Mouse (Mus musculus) stomach, postnatal 0 days (tissue): ENCODE results near the gene Cpxm1. TPM values are rescaled to one million over a fixed set of nuclear protein-coding genes. Genes with fewer than 3 reads are reported as not detected.

Experiments
- ATAC-seq: fragments of 200-750 bp; cut with Nextera tagmentation; 2 replicates; pipeline ENCODE4 v1.8.0; 2017; ENCODE audit not compliant: low FRiP score, low TSS enrichment
- DNase-seq: peaks from one replicate; pipeline ENCODE4 v3.0.0-alpha.2; 2016; ENCODE audit warnings: low spot score
- H3K27ac ChIP-seq: fragments of 300-500 bp; sonication (generic); replicated peaks from 2 replicates; pipeline ENCODE4 v1.5.1; 2014; ENCODE audit warnings: mild to moderate bottlenecking, control low read depth
- H3K27me3 ChIP-seq: fragments of 300-500 bp; sonication (generic); 2 replicates; pipeline ENCODE4 v1.6.1; 2014; ENCODE audit warnings: low read length; ENCODE audit not compliant: control insufficient read depth, insufficient read depth
- H3K36me3 ChIP-seq: fragments of 300-500 bp; sonication (generic); 2 replicates; pipeline ENCODE4 v1.6.1; 2014; ENCODE audit warnings: low read length, mixed read lengths; ENCODE audit not compliant: control insufficient read depth, insufficient read depth
- H3K4me1 ChIP-seq: fragments of 300-500 bp; sonication (generic); replicated peaks from 2 replicates; pipeline ENCODE4 v1.6.1; 2014; ENCODE audit warnings: antibody characterized with exemption; ENCODE audit not compliant: control insufficient read depth, insufficient read depth
- H3K4me2 ChIP-seq: fragments of 300-500 bp; sonication (generic); replicated peaks from 2 replicates; pipeline ENCODE4 v1.6.1; 2014; ENCODE audit warnings: low read depth, mild to moderate bottlenecking, control low read depth, moderate library complexity
- H3K4me3 ChIP-seq: fragments of 300-500 bp; sonication (generic); 2 replicates; pipeline ENCODE4 v1.5.1; 2014; ENCODE audit warnings: low read depth, low read length, control low read depth
- H3K9ac ChIP-seq: fragments of 300-500 bp; sonication (generic); 2 replicates; pipeline ENCODE4 v1.6.1; 2014; ENCODE audit warnings: mild to moderate bottlenecking, low read length, control low read depth, mixed read lengths
- H3K9me3 ChIP-seq: fragments of 300-500 bp; sonication (generic); 2 replicates; pipeline ENCODE4 v1.6.1; 2016; ENCODE audit warnings: low read length; ENCODE audit not compliant: control insufficient read depth
- CTCF ChIP-seq: IDR thresholded peaks from 2 replicates; pipeline ENCODE4 v1.5.1; 2016; ENCODE audit warnings: antibody characterized with exemption, low read depth, mild to moderate bottlenecking, moderate library complexity
- EP300 ChIP-seq: optimal IDR thresholded peaks from 2 replicates; pipeline ENCODE3; 2016; ENCODE audit warnings: antibody characterized with exemption
- WGBS: fragments of 180-500 bp; shearing (Covaris S2); extraction: QIAGEN DNeasy Blood & Tissue Kit; methylation state at CpG from one replicate; pipeline ENCODE4 v1.1.7; 2014; 5-methylcytosine and 5-hydroxymethylcytosine counted together
- polyA plus RNA-seq: library from polyadenylated mRNA; unstranded; fragments of >200 nt; fragmentation: Nextera tagmentation; extraction: Ambion mirVana; gene quantifications from 2 replicates; pipeline ENCODE4 v1.2.1, GENCODE M21; 2015

The Cpxm1 gene
- polyA plus RNA-seq, 1 experiment from 2014 or later = 14.6 TPM

- Histone ChIP-seq H3K4me1 (peaks cover 4% of the 10 kb centered on the region; the same call in 1 of the 2 replicates), H3K27ac (peak overlapping the region; percentile 92), H3K9me3 (no peaks in the 10 kb centered on the region), H3K36me3 (peaks cover 3% of the 10 kb centered on the region; the same call in 1 of the 2 replicates), H3K9ac (peak overlapping the region; percentile 88), H3K4me2 (peak overlapping the region; percentile 90), H3K4me3 (peak overlapping the region; percentile 81), H3K27me3 (no peaks in the 10 kb centered on the region)
- 14% methylated on average over 49 of the region's 49 CpGs for WGBS
- no peak for TF ChIP-seq CTCF
- no peak for TF ChIP-seq EP300
- DNase-seq = peak; percentile 79
- peak; percentile 67 for ATAC-seq
Measured at GRCm38 (mm10) chr2:130423397-130424125, 26.2 kb upstream of the Cpxm1 start.

- no peak for ATAC-seq
Measured at GRCm38 (mm10) chr2:130421781-130422620, 24.6 kb upstream of the Cpxm1 start.

GRCm38 (mm10) chr2:130414094-130414856, 16.9 kb upstream of the Cpxm1 start:
- peak; percentile 48 for TF ChIP-seq CTCF
- no peak for TF ChIP-seq EP300
- no peaks in the 10 kb centered on the region for H3K9me3 ChIP-seq
- no peak overlapping the region for H3K4me3 ChIP-seq
- DNase-seq (no peak), ATAC-seq (no peak)
- H3K9ac ChIP-seq = no peak overlapping the region
- WGBS = 72% methylated on average over 6 of the region's 6 CpGs
- H3K27ac ChIP-seq = no peak overlapping the region
- H3K4me2 ChIP-seq = no peak overlapping the region
- no peaks in the 10 kb centered on the region for H3K4me1 ChIP-seq
- no peaks in the 10 kb centered on the region for H3K27me3 ChIP-seq
- H3K36me3 ChIP-seq = peaks cover 3% of the 10 kb centered on the region; the same call in 1 of the 2 replicates

More at GRCm38 (mm10) chr2:130421781-130422620, 24.6 kb upstream of the Cpxm1 start:
- H3K9ac ChIP-seq = no peak overlapping the region
- WGBS = 93% methylated on average over 26 of the region's 26 CpGs
- H3K36me3 ChIP-seq = peaks cover 3% of the 10 kb centered on the region; the same call in 1 of the 2 replicates
- H3K4me1 ChIP-seq = peaks cover 4% of the 10 kb centered on the region; the same call in 1 of the 2 replicates
- H3K27me3 ChIP-seq = no peaks in the 10 kb centered on the region
- H3K4me2 ChIP-seq = no peak overlapping the region
- H3K27ac ChIP-seq = no peak overlapping the region
- no peak for TF ChIP-seq CTCF
- no peak for TF ChIP-seq EP300
- no peaks in the 10 kb centered on the region for H3K9me3 ChIP-seq
- no peak for DNase-seq
- no peak overlapping the region for H3K4me3 ChIP-seq

- no peak for DNase-seq
- 65% methylated on average over 3 of the region's 3 CpGs for WGBS
- H3K27ac ChIP-seq = no peak overlapping the region
- ATAC-seq = no peak
- no peak for TF ChIP-seq CTCF
- TF ChIP-seq EP300 = no peak
- no peak overlapping the region for H3K4me3 ChIP-seq
- no peaks in the 10 kb centered on the region for H3K9me3 ChIP-seq
- no peak overlapping the region for H3K4me2 ChIP-seq
- no peaks in the 10 kb centered on the region for H3K27me3 ChIP-seq
- H3K36me3 ChIP-seq = no peaks in the 10 kb centered on the region
- no peak overlapping the region for H3K9ac ChIP-seq
- no peaks in the 10 kb centered on the region for H3K4me1 ChIP-seq
Measured at GRCm38 (mm10) chr2:130412775-130413174, 15.4 kb upstream of the Cpxm1 start.

- DNase-seq (peak; percentile 84), ATAC-seq (peak; percentile 85)
- H3K9me3 ChIP-seq = no peaks in the 10 kb centered on the region
- no peak overlapping the region for H3K4me2 ChIP-seq
- no peak overlapping the region for H3K4me3 ChIP-seq
- no peaks in the 10 kb centered on the region for H3K4me1 ChIP-seq
- TF ChIP-seq EP300 (no peak), CTCF (peak; percentile 95)
- no peaks in the 10 kb centered on the region for H3K27me3 ChIP-seq
- no peak overlapping the region for H3K27ac ChIP-seq
- H3K9ac ChIP-seq = no peak overlapping the region
- H3K36me3 ChIP-seq = no peaks in the 10 kb centered on the region
- WGBS = 33% methylated on average over 16 of the region's 16 CpGs
Measured at GRCm38 (mm10) chr2:130411558-130412495, 14.5 kb upstream of the Cpxm1 start.
